Mouse (Mus musculus) heart, adult 2 months (tissue): Measurements from ENCODE around the gene Spata2l. TPM values are rescaled to one million over a fixed set of nuclear protein-coding genes. Genes with fewer than 3 reads are reported as not detected.
A peak's percentile ranks its signal among the peaks of the same experiment; 100 is the strongest.

Experiments used
- DNase-seq, 2 experiments: peaks; one replicate each; pipeline ENCODE4 v3.0.0; 2021
- H3K27ac ChIP-seq: fragments of 200-600 bp; 2 replicates; pipeline ENCODE4 v1.8.1; 2022
- H3K27me3 ChIP-seq: fragments of 200-500 bp; 2 replicates; pipeline ENCODE4 v1.6.1; 2012; ENCODE audit warnings: mild to moderate bottlenecking, low read length, inconsistent platforms, mixed read lengths; ENCODE audit not compliant: control insufficient read depth, insufficient read depth
- H3K36me3 ChIP-seq: fragments of 200-500 bp; 2 replicates; pipeline ENCODE4 v1.6.1; 2012; ENCODE audit warnings: low read length, inconsistent platforms; ENCODE audit not compliant: control insufficient read depth, insufficient read depth
- H3K4me1 ChIP-seq: fragments of 200-500 bp; 2 replicates; pipeline ENCODE4 v1.6.1; 2011; ENCODE audit warnings: low read length; ENCODE audit not compliant: control insufficient read depth, insufficient read depth
- H3K4me3 ChIP-seq: fragments of 200-600 bp; 2 replicates; pipeline ENCODE4 v1.8.1; 2022
- H3K79me2 ChIP-seq: fragments of 200-500 bp; replicated peaks from 2 replicates; pipeline ENCODE4 v1.6.1; 2012; ENCODE audit warnings: mild to moderate bottlenecking, inconsistent platforms, low read length, moderate library complexity, mixed read lengths; ENCODE audit not compliant: control insufficient read depth, insufficient read depth
- H3K9ac ChIP-seq: fragments of 200-500 bp; 2 replicates; pipeline ENCODE4 v1.6.1; 2012; ENCODE audit warnings: low read depth, mild to moderate bottlenecking, control low read depth, inconsistent platforms, low read length, mixed read lengths
- CTCF ChIP-seq: fragments of 200-600 bp; IDR thresholded peaks from 2 replicates; pipeline ENCODE4 v1.8.1; 2022; ENCODE audit warnings: antibody characterized with exemption, mild to moderate bottlenecking, moderate library complexity
- EP300 ChIP-seq: fragments of 200-500 bp; IDR thresholded peaks from 2 replicates; pipeline ENCODE4 v1.6.1; 2011; ENCODE audit warnings: low read depth, low read length, control low read depth; ENCODE audit not compliant: insufficient read depth
- POLR2A ChIP-seq: fragments of 200-500 bp; IDR thresholded peaks from 2 replicates; pipeline ENCODE4 v1.6.1; 2011; ENCODE audit warnings: mild to moderate bottlenecking, low read depth, low read length, control low read depth; ENCODE audit not compliant: insufficient read depth
- WGBS: fragments of 180-500 bp; shearing (Covaris S2); methylation state at CpG from one replicate; pipeline ENCODE4 v1.1.7; 2018; 5-methylcytosine and 5-hydroxymethylcytosine counted together
- intact Hi-C: fragments of 180-260 bp; cut with DNase I; formaldehyde crosslinking; loops from one replicate; pipeline ENCODE4 v1.15.1; 2025
- polyA plus RNA-seq: library from polyadenylated mRNA; depleted of rRNA; stranded (reverse); fragments of >200 nt; gene quantifications from 2 replicates; pipeline ENCODE4 v1.2.3, GENCODE M21; 2012
- total RNA-seq, 2 experiments: library from RNA; stranded (reverse); gene quantifications; 2 replicates each; pipeline ENCODE4 v1.2.3; 2021

Gene Spata2l
- total and polyA plus RNA-seq, 3 experiments, result 6.0 to 7.5 (median 6.7) TPM

DNA sequence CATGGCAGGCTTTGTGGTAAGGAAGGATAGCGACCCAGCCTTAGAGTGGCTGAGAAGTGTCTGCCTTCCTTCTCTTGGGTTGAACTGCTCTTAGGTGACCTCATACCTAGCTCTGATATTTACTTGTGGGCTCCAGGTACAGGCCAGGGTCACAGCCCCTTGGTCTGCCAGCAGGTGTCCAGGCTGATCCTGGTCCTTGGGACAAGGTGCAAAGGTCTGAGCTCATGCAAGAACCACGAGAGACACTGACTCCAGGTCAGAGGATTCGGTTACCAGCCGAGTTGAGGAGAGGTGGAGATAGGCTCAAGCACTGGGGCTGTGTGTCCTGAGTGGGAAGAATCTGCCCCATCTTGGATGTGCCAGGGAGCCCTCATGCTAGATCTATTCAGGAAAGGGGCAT is 8.3 kb upstream of the Spata2l start:
- no peaks in the 10 kb centered on the region for H3K4me1 ChIP-seq
- no peak overlapping the region for H3K27ac ChIP-seq
- TF ChIP-seq CTCF (no peak), EP300 (no peak), POLR2A (no peak)
- no peaks in the 10 kb centered on the region for H3K27me3 ChIP-seq
- H3K79me2 ChIP-seq, result no peaks in the 10 kb centered on the region
- H3K9ac ChIP-seq, result no peak overlapping the region
- no peaks in the 10 kb centered on the region for H3K36me3 ChIP-seq
- 98% methylated on average over 4 of the region's 4 CpGs for WGBS
- DNase-seq, result no peak
- intact Hi-C loops, result no loop called here
- no peak overlapping the region for H3K4me3 ChIP-seq

- H3K27me3 ChIP-seq, result no peaks in the 10 kb centered on the region
- H3K36me3 ChIP-seq, result no peaks in the 10 kb centered on the region
- peak; percentile 17; the same call in 1 of the 2 replicates for TF ChIP-seq CTCF
- TF ChIP-seq POLR2A, result no peak
- H3K4me1 ChIP-seq, result no peaks in the 10 kb centered on the region
- intact Hi-C loops, result no loop called here
- DNase-seq, result no peak
- no peaks in the 10 kb centered on the region for H3K79me2 ChIP-seq
- no peak overlapping the region for H3K4me3 ChIP-seq
- 75% methylated on average over 11 of the region's 11 CpGs for WGBS
- H3K27ac ChIP-seq, result no peak overlapping the region
- H3K9ac ChIP-seq, result no peak overlapping the region
Observed at GRCm38 (mm10) chr8:123243053-123243452, 7.0 kb upstream of the Spata2l start.

DNA sequence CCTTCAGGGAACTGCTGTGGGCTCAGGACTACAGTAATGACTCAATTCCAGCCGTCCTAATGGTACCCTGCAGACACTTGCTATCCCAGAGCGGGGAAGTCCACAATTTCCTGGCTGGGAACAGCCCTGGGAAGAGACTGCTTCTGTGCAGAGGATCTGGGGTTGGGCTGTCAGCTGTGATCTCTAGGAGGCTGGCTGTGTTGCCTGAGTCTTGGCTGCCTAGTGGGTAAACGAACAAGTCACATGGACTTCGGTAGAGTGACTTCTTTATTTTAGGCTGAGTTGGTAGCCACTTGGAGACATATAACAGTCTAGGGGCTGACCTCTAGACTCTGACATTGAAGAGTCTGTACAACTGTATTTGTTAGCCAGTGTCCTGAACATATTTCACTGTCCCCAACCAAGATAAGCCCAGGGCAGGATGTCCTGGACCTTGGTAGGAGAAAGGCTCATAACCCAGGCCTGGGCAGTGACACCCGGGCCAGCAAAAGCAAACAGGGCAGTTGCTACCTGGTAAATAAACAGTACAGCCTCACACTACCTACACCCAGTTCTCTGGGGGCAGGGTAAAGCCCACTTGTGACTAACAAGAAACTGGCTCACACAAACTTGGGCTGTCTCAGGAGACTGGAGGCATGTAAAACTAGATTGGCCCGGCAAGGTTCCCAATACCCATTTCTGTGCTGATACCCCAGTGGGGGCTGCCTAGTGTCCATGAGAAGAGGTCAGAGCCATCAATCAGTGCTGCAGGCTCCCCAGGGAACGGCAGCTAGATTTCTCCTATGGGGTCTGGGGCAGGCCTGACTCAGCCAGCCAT is 6.3 kb upstream of the Spata2l start:
- DNase-seq, result no peak
- H3K27ac ChIP-seq, result peak overlapping the region; percentile 34
- TF ChIP-seq CTCF, result no peak
- no peak for TF ChIP-seq POLR2A
- no peak for TF ChIP-seq EP300
- no peaks in the 10 kb centered on the region for H3K27me3 ChIP-seq
- H3K79me2 ChIP-seq, result no peaks in the 10 kb centered on the region
- no peak overlapping the region for H3K9ac ChIP-seq
- H3K36me3 ChIP-seq, result no peaks in the 10 kb centered on the region
- H3K4me3 ChIP-seq, result no peak overlapping the region
- 68% methylated on average over 7 of the region's 7 CpGs for WGBS
- no peaks in the 10 kb centered on the region for H3K4me1 ChIP-seq
- intact Hi-C loops, result no loop called here

GRCm38 (mm10) chr8:123239398-123239797 is 3.4 kb upstream of the Spata2l start:
- intact Hi-C loops, result no loop called here
- H3K4me1 ChIP-seq, result peaks cover 4% of the 10 kb centered on the region
- no peak overlapping the region for H3K27ac ChIP-seq
- TF ChIP-seq CTCF (no peak), POLR2A (no peak), EP300 (no peak)
- no peak overlapping the region for H3K4me3 ChIP-seq
- no peaks in the 10 kb centered on the region for H3K27me3 ChIP-seq
- no peak for DNase-seq
- no peaks in the 10 kb centered on the region for H3K79me2 ChIP-seq
- H3K36me3 ChIP-seq, result no peaks in the 10 kb centered on the region
- 90% methylated on average over 10 of the region's 10 CpGs for WGBS
- no peak overlapping the region for H3K9ac ChIP-seq

- Histone ChIP-seq H3K4me1 (peaks cover 4% of the 10 kb centered on the region), H3K27ac (no peak overlapping the region), H3K79me2 (no peaks in the 10 kb centered on the region), H3K4me3 (peak overlapping the region; percentile 66), H3K27me3 (no peaks in the 10 kb centered on the region), H3K36me3 (no peaks in the 10 kb centered on the region), H3K9ac (peak overlapping the region; percentile 81)
- TF ChIP-seq POLR2A (0 out of 2 replicates have a peak, but pooled peaks have one; percentile 1), CTCF (no peak)
- 27% methylated on average over 13 of the region's 13 CpGs for WGBS
- intact Hi-C loops, result no loop called here
- no peak for DNase-seq
Observed at GRCm38 (mm10) chr8:123234918-123235519, 1.0 kb downstream of the Spata2l start.

DNA sequence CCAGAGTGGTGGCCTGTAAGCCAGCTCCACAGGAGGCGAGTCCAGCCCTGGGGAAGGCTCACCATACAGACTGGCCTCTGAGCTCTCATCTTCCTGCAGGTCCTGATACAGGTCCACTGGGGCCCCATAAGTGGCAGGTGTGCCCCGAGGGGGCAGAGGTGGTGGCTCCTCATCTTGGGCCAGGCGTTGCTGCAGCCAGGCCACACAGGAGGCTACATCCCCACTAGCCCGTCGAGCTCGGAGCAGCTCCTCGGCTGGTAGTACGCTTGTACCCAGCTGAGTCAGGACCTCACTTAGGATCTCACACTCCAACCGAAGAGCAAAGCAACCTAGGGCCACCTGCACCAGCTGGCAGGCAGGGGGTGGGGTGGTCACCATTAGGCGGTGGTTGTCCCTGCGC is 2.3 kb downstream of the Spata2l start:
- Histone ChIP-seq H3K79me2 (no peaks in the 10 kb centered on the region), H3K9ac (no peak overlapping the region), H3K4me1 (peaks cover 4% of the 10 kb centered on the region), H3K4me3 (no peak overlapping the region), H3K27ac (no peak overlapping the region), H3K27me3 (no peaks in the 10 kb centered on the region), H3K36me3 (no peaks in the 10 kb centered on the region)
- intact Hi-C loops, result no loop called here
- no peak for TF ChIP-seq CTCF
- TF ChIP-seq POLR2A, result no peak
- no peak for TF ChIP-seq EP300
- 78% methylated on average over 11 of the region's 11 CpGs for whole genome bisulfite sequencing
- DNase-seq, result no peak
